ENCODE assay signal across 12 mouse cellular contexts in the genomic region with DNA sequence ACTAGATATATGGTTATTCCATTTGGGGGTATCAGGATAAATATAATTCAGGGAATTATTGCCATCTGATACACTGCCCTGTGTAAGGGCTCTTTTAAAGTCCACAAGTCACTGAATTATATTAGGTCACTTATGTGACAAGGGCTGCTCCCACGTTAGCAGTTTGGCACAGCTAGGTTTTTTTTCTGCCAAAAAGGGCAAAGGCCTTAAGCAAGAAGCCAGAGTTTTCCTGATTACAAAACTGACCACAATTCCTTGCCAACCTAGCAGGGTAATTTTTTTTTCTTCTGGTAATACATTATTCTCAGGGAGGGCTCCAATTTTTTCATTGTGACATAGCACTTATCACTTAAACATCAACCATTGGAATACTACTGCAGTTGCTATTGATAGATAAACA.
DNase-seq lines count a peak whose midpoint lies in the region; ATAC-seq lines count a peak whose summit lies in the region.
"Had no signal": no experiment of that assay in that cellular context is flagged by ENCODE, and none has a peak within 500 bp of the region (broad histone marks: within the 10 kb centered on the region; RNA-seq: fewer than 3 reads in every experiment).

No protein-coding gene starts in this region.

- no peaks in the 10 kb centered on the region for H3K27me3 ChIP-seq in hindbrain, embryonic 14.5 days (ENCODE audit: control insufficient read depth, insufficient read depth, low read length)
- H3K27me3 ChIP-seq: midbrain, embryonic 13.5 days had no signal

- no peak overlapping the region for H3K4me2 ChIP-seq in hindbrain, embryonic 14.5 days (replicated peaks)
- H3K4me2 ChIP-seq: midbrain, embryonic 13.5 days had no signal

- H3K9me3 ChIP-seq in hindbrain, embryonic 14.5 days (ENCODE audit: control insufficient read depth, low read length), result no peaks in the 10 kb centered on the region
- H3K9me3 ChIP-seq: forebrain, embryonic 10.5 days; midbrain, embryonic 13.5 days had no signal

- no peaks in the 10 kb centered on the region for H3K4me1 ChIP-seq in hindbrain, embryonic 14.5 days (replicated peaks; ENCODE audit: control insufficient read depth, insufficient read depth, low read length)
- H3K4me1 ChIP-seq: forebrain, embryonic 10.5 days; midbrain, embryonic 13.5 days had no signal

- peak; percentile 21 for DNase-seq in testis, postnatal 14 days (ENCODE audit: low spot score)
- no peak for DNase-seq in testis, postnatal 10 days (ENCODE audit: low spot score)
- peak; percentile 11 for DNase-seq in large intestine, adult 2 months (ENCODE audit: low read depth, low spot score)
- no peak for DNase-seq in left cerebral cortex, postnatal 14 days (ENCODE audit: low spot score in 2 of 2)
- no peak for DNase-seq in retina, postnatal 1 day
- DNase-seq in hindbrain, embryonic 14.5 days (ENCODE audit: low spot score), result no peak
- DNase-seq: spleen, adult 18-20 months; thymus, postnatal 25 days had no signal

- WGBS in large intestine, adult 2 months, result 4% methylated on average over 1 of the region's 1 CpGs
- 44% methylated on average over 1 of the region's 1 CpGs for WGBS in hindbrain, embryonic 14.5 days

- H3K36me3 ChIP-seq in hindbrain, embryonic 14.5 days (replicated peaks; ENCODE audit: control insufficient read depth, insufficient read depth), result no peaks in the 10 kb centered on the region
- H3K36me3 ChIP-seq: forebrain, embryonic 10.5 days; midbrain, embryonic 13.5 days had no signal

- H3K27ac ChIP-seq in hindbrain, embryonic 14.5 days, result no peak overlapping the region
- H3K27ac ChIP-seq: forebrain, embryonic 10.5 days; midbrain, embryonic 13.5 days had no signal

- no peak overlapping the region for H3K4me3 ChIP-seq in hindbrain, embryonic 14.5 days (replicated peaks; ENCODE audit: low read length)
- H3K4me3 ChIP-seq: forebrain, embryonic 10.5 days; midbrain, embryonic 13.5 days had no signal

- intact Hi-C loops in left cerebral cortex, postnatal 14 days (cut with DNase I), result no loop called here

- no peak overlapping the region for H3K9ac ChIP-seq in hindbrain, embryonic 14.5 days
- H3K9ac ChIP-seq: midbrain, embryonic 13.5 days had no signal

- peak; percentile 51 for ATAC-seq in granulocyte monocyte progenitor cell, adult 5-6 weeks (replicated peaks; ENCODE audit: poor library complexity, severe bottlenecking)
- no peak for ATAC-seq in hindbrain, embryonic 14.5 days (ENCODE audit: low FRiP score)
- ATAC-seq: intestine, postnatal 0 days; midbrain, embryonic 13.5 days had no signal

Comparison
In these comparisons a context has a peak if more than half of its experiments do, and no peak if none do; other contexts are left out.
1. DNase-seq: peak in testis, postnatal 14 days (single experiment) and large intestine, adult 2 months (single experiment); none in testis, postnatal 10 days (single experiment), left cerebral cortex, postnatal 14 days (0 of 2), retina, postnatal 1 day (single experiment) and hindbrain, embryonic 14.5 days (single experiment).